Mouse (Mus musculus) adrenal gland, postnatal 14 days (tissue): ENCODE data around the gene Smo. TPM values are rescaled to one million over a fixed set of nuclear protein-coding genes. Genes with fewer than 3 reads are reported as not detected.
A peak's percentile ranks its signal among the peaks of the same experiment; 100 is the strongest.

ENCODE experiments used
- DNase-seq: peaks from one replicate; pipeline ENCODE4 v3.0.0; 2021; ENCODE audit warnings: mixed read lengths
- total RNA-seq: library from RNA; stranded (reverse); gene quantifications from 2 replicates; pipeline ENCODE4 v1.2.3, GENCODE M21; 2021

Smo gene
- total RNA-seq, 1 experiment from 2014 or later: 43.9 TPM

DNA sequence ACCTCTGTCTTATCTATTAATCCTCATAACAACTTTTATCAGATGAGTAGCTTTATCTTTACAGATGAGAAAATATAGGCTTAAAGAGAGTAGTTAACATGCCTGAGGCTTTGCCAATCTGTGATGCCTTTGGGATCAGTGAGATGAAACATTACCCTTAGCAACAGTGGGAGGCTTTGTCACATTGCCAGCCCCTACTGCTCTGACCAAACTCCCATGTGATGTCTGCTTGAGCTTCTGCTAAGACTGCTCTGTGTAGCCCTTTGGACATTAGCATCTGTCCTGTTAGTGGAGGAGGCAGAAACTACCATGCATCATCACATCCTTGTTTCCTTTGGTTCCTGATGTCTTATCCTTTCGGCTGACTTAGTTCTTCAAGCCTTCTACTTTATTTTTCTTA lies 40.3 kb downstream of the Smo start:
- peak; percentile 61 for DNase-seq

DNA sequence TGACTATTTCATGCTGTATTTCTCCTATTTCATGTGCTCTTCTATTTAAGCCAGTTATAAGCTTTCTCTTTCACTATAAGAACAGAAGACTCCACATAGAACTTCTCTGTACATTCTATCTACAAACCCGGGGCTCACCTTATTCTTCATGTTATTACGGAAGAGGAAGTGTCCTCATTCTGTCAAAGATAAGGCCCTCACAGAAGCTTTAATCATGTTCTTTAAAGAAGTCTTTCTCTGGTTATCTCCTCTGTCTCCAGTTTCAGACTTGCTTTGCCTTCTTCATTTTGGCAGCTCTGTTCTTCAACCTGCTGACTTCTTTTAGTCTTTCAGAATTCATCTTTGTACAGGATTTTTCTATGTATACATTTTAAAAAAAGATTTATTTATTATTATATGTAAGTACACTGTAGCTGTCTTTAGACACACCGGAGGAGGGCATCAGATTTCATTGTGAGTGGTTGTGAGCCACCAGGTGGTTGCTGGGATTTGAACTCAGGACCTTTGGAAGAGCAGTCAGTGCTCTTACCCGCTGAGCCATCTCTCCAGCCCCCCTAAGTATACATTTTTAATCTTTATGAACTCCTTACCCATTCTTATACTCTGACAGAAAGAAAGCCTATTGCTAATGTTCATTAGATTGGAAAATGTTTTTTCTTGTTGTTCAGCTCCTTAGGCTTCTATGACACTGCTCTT lies 41.4 kb downstream of the Smo start:
- no peak for DNase-seq

DNA sequence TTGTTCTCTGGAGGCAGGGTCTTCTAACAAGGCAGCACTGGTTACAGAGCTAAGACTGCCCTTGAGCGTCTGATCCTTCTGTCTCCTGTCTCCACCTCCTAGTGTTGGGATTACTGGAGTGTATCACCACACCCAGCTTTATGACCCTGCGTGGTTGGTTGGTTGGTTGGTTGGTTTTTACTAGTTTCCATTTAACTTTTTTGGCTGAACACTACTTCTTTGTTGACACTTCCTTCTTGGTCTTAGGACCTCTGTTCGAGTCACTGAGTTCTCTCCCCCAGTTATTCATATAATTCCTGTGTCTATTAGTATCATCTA lies 41.9 kb downstream of the Smo start:
- no peak for DNase-seq

DNA sequence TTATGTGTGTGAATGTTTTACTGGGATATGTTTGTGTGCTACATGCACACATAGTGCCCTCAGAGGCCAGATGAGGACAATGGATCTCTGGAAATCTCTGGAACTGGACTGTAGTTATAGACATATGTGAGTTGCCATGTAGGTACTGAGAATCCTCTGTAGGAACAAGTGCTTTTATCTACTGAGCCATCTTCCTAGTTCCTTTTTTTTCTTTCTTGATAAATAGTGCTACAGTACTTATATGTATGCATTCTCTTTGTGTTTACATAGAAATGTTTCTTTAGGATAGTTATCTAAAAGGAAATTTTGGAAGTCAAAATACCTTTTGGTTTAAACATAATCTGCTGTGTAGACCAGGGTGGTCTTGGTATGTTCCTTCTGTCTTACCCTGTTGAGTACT lies 44.8 kb downstream of the Smo start:
- DNase-seq: no peak

DNA sequence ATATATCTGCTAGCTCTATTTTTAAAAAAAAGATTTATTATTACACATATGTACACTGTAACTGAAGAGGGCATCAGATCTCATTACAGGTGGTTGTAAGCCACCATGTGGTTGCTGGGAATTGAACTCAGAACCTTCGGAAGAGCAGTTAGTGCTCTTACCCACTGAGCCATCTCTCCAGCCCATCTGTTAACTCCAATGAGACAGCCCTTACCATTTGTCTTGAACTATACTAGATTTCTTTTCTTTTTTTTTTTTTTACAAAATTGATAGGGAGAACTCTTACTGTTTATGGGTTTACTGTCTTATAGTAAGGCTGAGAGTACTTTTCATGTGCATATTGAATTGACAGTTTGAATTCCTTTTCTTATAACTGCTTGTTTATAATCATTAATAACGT lies 45.3 kb downstream of the Smo start:
- no peak for DNase-seq

DNA sequence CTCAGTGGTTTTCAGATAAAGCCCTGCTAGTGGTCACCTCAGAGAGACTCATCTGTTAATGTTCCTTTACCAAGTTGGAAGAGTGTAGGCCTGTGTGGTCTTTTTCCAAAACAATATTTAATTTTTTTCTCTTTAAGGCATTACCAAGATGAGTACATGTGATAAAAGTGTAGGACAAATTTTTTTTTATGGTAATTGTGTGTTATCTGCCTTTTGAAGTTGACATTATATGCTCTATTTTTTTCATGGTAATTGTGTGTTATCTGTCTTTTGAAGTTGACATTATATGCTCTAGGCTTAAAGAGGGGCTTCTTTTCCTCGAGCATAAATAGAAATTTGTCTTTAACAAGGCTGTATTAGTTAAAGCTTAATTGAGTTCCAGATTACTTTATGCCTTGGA lies 46.9 kb downstream of the Smo start:
- no peak for DNase-seq

DNA sequence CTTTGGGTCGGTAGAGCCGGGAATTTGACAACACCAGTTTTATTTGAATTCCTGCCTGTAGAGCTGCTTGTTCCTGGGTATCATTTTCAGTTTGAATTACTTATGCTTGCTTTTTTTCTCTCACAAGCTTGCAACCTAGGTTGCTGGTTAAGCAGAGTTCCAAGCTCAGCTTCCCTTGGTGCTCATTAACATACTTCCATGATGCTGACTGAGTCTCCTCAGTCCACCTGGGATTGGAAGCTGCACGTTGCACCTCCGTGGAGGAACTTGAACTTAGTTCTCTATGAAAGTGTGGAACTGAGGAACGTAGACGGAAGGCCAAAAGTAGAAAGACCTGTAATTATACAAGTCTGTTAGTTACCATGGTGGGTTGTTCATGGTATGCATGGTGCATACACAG lies 48.7 kb downstream of the Smo start:
- DNase-seq: no peak

DNA sequence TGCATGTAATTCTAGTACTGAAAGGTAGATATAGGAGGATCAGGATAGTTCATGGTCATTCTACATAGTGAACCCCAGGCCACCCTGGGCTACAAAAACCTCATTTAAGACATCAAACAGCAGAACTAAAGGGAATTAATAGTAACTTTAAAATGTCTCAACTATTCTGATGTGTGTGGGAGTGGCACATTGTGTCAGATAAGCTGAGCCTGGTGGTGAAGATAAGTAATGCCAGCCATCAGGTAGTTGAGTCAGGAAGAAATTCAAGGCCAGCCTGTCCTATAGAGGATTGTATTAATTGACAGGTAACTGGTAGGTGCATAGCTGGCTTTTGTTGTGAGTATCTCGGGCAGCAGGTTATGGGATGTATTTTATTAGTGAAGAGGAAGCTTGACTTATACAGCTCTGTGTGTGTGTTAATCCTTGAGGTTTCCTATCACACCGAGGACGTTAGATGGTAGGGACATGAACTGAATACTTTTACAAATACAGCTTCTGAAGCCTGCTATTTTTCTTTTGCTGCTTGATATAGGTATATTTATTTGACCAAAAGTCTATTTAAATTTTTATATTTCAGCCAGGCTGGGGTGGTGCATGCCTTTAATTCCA lies 49.2 kb downstream of the Smo start:
- DNase-seq: no peak

DNA sequence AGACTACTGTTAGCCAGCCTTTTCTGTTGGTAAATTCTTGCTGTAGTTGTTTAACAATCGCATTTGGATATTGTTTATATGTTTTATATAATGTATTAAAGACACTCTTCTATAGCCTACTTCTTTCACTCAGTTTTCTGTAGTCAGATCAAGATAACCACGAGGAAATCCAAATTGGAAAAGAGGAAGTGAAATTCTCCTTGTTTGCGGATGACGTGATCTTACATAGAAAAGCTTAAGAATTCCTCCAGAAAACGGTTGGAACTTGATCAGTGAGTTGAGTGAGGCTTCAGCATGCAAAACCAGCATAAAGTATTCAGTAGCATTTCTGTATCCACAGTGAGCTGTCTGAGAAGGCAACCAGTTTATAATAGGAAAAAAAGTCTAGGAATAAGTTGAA lies 50.5 kb downstream of the Smo start:
- no peak for DNase-seq

DNA sequence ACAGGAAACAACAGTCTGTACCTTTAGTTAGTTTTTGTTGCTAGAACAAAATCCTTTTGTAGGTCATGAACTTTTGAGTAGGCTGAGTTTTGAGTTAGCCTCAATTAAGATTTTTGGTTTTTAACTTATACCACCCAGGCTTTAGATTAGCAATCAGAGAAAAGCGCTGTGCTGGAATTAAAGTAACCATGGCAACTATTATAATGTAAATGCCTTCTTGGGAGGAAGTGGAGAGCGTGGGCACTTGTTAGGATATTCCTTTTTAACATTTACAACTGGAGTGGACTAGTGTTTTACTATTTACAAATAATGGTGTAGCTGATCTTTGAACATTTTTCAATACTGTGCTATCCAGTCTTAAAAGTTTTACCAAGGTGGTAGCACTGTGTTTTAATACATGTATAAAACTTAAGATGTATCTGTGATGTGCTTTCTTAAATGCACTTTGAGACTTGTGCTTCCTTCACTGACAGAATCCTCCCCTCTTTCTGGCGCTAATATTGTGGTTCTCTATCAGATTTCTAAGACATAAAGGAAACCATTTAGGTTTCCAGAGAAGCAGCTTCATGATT lies 53.6 kb downstream of the Smo start:
- no peak for DNase-seq

DNA sequence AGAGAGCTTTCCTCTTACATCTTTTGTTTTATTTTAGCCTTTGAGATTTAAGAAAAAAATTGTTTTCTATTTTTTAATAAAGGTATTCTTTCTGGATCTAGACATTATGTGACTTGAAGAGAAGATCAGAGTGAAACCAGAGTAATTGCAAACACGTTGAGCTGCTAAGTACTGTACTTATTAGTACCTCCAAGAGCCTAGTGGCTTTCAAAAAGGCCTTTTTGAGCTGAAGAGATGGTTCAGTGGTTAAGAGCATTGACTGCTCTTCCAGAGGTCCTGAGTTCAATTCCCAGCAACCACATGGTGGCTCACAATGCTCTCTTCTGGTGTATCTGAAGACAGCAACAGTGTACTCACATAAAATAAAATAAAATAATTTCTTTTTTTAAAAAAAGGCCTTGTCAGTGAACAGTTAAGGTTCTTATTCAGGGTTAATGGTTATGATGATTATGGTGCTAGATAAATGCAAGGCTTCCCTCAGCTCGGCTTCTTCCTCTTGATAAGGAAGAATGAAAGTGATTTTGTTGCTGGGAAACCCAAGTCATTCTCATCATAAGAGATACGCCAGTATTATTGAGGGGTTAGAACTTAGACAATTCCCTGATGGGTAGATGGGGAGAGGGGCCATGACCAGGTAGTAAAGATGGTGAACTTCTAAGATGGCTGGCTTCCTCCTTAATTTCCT lies 54.9 kb downstream of the Smo start:
- DNase-seq: no peak

DNA sequence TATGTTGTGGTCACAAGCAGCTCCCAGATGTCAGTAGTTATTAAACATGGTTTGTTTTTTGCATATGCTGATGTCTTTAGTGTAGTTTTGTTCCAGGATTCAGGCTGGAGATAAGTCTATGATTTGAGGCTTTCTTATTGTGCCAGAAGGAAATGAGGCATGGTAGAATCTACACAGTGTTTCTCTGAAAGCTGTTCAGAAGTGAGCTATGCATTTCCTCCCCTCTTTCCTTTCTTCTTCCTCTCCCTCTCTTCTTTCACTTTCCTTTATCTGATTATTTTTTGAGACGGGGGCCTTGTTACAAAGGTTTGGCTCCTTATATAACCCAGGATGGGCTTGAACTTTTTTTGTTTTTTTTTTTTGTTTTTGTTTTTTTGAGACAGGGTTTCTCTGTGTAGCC lies 58.2 kb downstream of the Smo start:
- DNase-seq: no peak

DNA sequence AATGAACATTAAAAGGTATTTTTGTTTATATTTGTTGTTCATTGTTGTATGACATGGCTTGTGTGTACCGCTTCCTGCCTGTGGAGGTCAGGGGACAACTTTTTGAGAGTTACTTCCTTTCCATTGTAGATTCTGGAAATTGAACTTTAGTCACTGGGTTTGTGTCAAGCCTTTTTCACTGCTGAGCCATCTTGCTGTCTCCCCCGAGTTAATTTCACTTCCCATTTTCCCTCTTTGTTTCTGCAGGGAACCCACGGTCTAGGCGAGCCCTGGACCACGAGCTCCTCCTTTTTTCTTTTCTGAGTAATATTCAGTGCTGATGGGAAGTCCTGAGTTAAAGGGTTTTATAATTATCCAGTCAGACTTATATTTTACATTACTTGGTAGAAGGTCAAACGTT lies 59.3 kb downstream of the Smo start:
- DNase-seq: no peak

DNA sequence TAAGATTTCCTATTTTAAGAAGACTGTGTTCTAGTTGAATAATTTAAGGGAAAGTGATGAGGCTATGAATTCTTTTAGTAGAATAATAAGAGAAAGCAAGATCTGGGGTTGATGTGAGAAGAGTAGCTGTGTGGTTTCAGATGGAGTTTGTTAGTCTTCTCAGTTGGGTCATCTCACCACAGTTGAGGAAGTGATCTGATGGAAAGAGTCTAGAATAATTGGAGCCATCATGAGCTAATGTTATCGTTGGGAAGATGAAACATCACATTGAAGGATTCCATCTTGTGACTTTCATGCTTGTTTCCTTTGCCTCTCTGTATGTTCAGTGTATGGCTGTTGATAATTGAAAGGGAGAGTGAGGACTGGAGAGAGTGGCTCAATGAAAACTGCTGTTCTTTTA lies 67.7 kb downstream of the Smo start:
- no peak for DNase-seq

DNA sequence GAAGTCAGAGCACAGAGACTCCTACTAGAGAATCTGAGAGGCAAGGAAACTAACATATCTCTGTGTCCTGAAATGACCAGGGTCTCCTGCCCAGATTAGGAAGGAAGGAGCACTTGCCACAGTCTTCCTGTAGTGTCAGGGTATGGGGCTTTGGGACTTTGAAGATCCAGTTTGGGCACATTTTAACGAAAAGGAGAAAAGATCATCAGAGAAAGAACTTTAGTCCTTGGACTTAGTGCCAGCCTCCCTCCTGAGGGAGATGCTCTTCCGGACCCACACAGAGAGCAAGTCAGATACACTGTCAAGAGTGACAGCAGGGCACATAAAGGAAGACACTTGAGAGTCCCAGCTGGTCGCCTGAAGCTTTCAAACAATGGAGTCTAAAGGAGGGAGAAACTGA lies 68.7 kb downstream of the Smo start:
- DNase-seq: no peak

DNA sequence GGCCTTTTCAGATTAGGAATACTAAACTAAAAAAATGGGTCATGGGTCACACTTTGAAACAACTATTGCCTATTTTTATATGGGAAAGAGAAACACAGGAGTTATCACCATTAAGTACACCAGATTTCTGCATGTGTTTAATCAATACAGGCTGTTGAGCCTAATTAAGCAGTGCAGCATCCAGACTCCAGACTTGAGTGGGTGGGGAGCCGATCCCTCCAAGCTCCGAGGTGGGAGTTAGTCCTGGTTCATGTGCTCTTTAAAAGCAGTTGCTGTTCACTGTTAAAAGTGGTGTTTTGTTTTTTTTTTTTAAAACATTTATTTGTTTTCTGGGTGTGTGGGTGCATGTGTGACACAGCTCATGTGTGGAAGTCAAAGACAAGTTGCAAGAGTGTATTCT lies 70.1 kb downstream of the Smo start:
- no peak for DNase-seq

Other genes starting within 250 kb of the Smo start
- 6.1 and 7.1 TPM in 2 replicates for gene Kcp, start 227.6 kb upstream of the Smo start, total RNA-seq
- gene Irf5, start 208.9 kb upstream of the Smo start, total RNA-seq: 3.0 and 10.9 TPM in 2 replicates
- 52.8 and 57.2 TPM in 2 replicates for gene Tnpo3, start 125.6 kb upstream of the Smo start, total RNA-seq
- gene Tspan33, start 41.3 kb upstream of the Smo start, total RNA-seq: 3.8 and 8.0 TPM in 2 replicates
- gene Ahcyl2, start 32.5 kb downstream of the Smo start, total RNA-seq: 102 and 103 TPM in 2 replicates
- gene Strip2, start 181.5 kb downstream of the Smo start, total RNA-seq: 1.5 and 2.0 TPM in 2 replicates